Mouse (Mus musculus) neural tube, embryonic 14.5 days (tissue): ENCODE results near the gene Cep104. TPM values are rescaled to one million over a fixed set of nuclear protein-coding genes. Genes with fewer than 3 reads are reported as not detected.

Experiments used
- ATAC-seq: fragments of 200-750 bp; cut with Nextera tagmentation; 2 replicates; pipeline ENCODE4 v1.8.0; 2017; ENCODE audit warnings: low read depth, mild to moderate bottlenecking, moderate TSS enrichment, moderate library complexity
- H3K27ac ChIP-seq: fragments of 300-500 bp; sonication (generic); 2 replicates; pipeline ENCODE4 v1.5.1; 2014; ENCODE audit warnings: low read depth, mild to moderate bottlenecking, control low read depth, low read length, moderate library complexity, mixed read lengths
- H3K27me3 ChIP-seq: fragments of 300-500 bp; sonication (generic); 2 replicates; pipeline ENCODE4 v1.6.1; 2014; ENCODE audit warnings: low read length; ENCODE audit not compliant: control insufficient read depth, insufficient read depth
- H3K36me3 ChIP-seq: fragments of 300-500 bp; sonication (generic); 2 replicates; pipeline ENCODE4 v1.6.1; 2014; ENCODE audit warnings: low read length, mixed read lengths; ENCODE audit not compliant: control insufficient read depth, insufficient read depth
- H3K4me1 ChIP-seq: fragments of 300-500 bp; sonication (generic); 2 replicates; pipeline ENCODE4 v1.6.1; 2014; ENCODE audit warnings: low read length; ENCODE audit not compliant: control insufficient read depth, insufficient read depth
- H3K4me2 ChIP-seq: fragments of 300-500 bp; sonication (generic); 2 replicates; pipeline ENCODE4 v1.6.1; 2014; ENCODE audit warnings: mild to moderate bottlenecking, low read depth, low read length, control low read depth
- H3K4me3 ChIP-seq: fragments of 300-500 bp; sonication (generic); 2 replicates; pipeline ENCODE4 v1.5.1; 2014; ENCODE audit warnings: low read depth, low read length, control low read depth, mixed read lengths
- H3K9ac ChIP-seq: fragments of 300-500 bp; sonication (generic); replicated peaks from 2 replicates; pipeline ENCODE4 v1.6.1; 2014; ENCODE audit warnings: low read depth, mild to moderate bottlenecking, control low read depth, low read length, mixed read lengths
- H3K9me3 ChIP-seq: fragments of 300-500 bp; sonication (generic); 2 replicates; pipeline ENCODE4 v1.6.1; 2016; ENCODE audit warnings: low read length; ENCODE audit not compliant: control insufficient read depth
- WGBS: fragments of 180-500 bp; shearing (Covaris S2); extraction: QIAGEN DNeasy Blood & Tissue Kit; methylation state at CpG from one replicate; pipeline ENCODE4 v1.1.7; 2014; 5-methylcytosine and 5-hydroxymethylcytosine counted together
- polyA plus RNA-seq: library from polyadenylated mRNA; unstranded; fragments of >200 nt; fragmentation: Nextera tagmentation; extraction: Ambion mirVana; gene quantifications from 2 replicates; pipeline ENCODE4 v1.2.1, GENCODE M21; 2014

Cep104 gene
- polyA plus RNA-seq, 1 experiment from 2014 or later = 18.4 TPM

- Histone ChIP-seq H3K4me1 (no peaks in the 10 kb centered on the region), H3K4me2 (no peak overlapping the region), H3K36me3 (no peaks in the 10 kb centered on the region), H3K4me3 (no peak overlapping the region), H3K27ac (no peak overlapping the region), H3K9ac (no peak overlapping the region), H3K27me3 (no peaks in the 10 kb centered on the region), H3K9me3 (no peaks in the 10 kb centered on the region)
- WGBS = 63% methylated on average over 5 of the region's 5 CpGs
- no peak for ATAC-seq
Measured at GRCm38 (mm10) chr4:154045837-154046236, 70.8 kb downstream of the Cep104 start.

DNA sequence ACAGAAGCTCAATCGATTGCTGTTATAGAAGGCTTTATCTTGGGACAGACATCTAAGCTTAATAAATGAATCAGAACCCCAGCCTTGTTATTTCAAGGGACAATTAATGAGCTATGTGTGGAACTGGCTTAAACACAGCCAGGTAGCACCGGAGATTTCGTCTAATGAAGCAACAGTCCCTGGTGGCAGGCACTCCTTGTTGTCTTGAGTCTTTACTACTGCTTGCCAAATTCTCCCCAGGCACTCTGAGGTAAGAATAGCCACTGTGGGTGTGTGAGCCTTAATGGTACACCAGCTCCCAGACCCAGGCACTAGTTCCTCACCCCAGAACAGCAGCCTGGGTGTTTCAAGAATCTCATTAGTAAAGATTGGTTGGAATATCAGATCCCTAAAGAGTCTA, 76.4 kb downstream of the Cep104 start:
- Histone ChIP-seq H3K4me3 (no peak overlapping the region), H3K9ac (no peak overlapping the region), H3K27me3 (no peaks in the 10 kb centered on the region), H3K27ac (no peak overlapping the region), H3K9me3 (no peaks in the 10 kb centered on the region), H3K4me1 (no peaks in the 10 kb centered on the region), H3K4me2 (no peak overlapping the region), H3K36me3 (no peaks in the 10 kb centered on the region)
- WGBS = 96% methylated on average over 3 of the region's 3 CpGs
- ATAC-seq = no peak

- no peak for ATAC-seq
- Histone ChIP-seq H3K4me3 (no peak overlapping the region), H3K9ac (no peak overlapping the region), H3K4me1 (no peaks in the 10 kb centered on the region), H3K27me3 (no peaks in the 10 kb centered on the region), H3K36me3 (no peaks in the 10 kb centered on the region), H3K4me2 (no peak overlapping the region), H3K27ac (no peak overlapping the region), H3K9me3 (no peaks in the 10 kb centered on the region)
- 64% methylated on average over 4 of the region's 4 CpGs for WGBS
Measured at GRCm38 (mm10) chr4:154053065-154053464, 78.1 kb downstream of the Cep104 start.

DNA sequence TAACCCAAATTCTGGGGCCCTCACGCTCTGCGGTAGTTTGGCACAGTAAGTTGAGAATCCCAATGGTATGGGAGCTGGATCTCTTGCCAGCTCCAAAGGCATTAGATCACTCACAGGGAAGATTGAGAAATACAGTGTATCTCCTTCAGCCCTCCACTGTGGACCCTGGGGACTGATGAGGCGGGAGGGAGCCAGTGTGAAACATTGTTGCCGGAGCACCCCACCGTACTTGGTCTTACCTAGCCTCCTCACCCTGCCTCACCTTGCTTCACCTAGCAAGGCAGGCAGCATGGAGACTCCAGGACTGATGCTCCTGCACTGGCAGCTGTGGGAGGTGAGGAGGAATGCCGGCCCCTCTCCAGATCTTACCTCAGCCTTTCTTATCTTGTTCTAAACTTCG, 80.5 kb downstream of the Cep104 start:
- Histone ChIP-seq H3K36me3 (no peaks in the 10 kb centered on the region), H3K4me3 (no peak overlapping the region), H3K27me3 (no peaks in the 10 kb centered on the region), H3K27ac (no peak overlapping the region), H3K9ac (no peak overlapping the region), H3K9me3 (no peaks in the 10 kb centered on the region), H3K4me1 (no peaks in the 10 kb centered on the region), H3K4me2 (no peak overlapping the region)
- WGBS = 95% methylated on average over 7 of the region's 7 CpGs
- ATAC-seq = no peak

- H3K4me1 ChIP-seq = no peaks in the 10 kb centered on the region
- H3K36me3 ChIP-seq = no peaks in the 10 kb centered on the region
- H3K4me3 ChIP-seq = no peak overlapping the region
- H3K27ac ChIP-seq = no peak overlapping the region
- H3K9me3 ChIP-seq = no peaks in the 10 kb centered on the region
- no peaks in the 10 kb centered on the region for H3K27me3 ChIP-seq
- H3K4me2 ChIP-seq = no peak overlapping the region
- H3K9ac ChIP-seq = no peak overlapping the region
- WGBS = 81% methylated on average over 2 of the region's 2 CpGs
- ATAC-seq = no peak
Measured at GRCm38 (mm10) chr4:154056046-154056445, 81.1 kb downstream of the Cep104 start.

- Histone ChIP-seq H3K4me2 (no peak overlapping the region), H3K4me3 (no peak overlapping the region), H3K9ac (no peak overlapping the region), H3K27me3 (no peaks in the 10 kb centered on the region), H3K9me3 (no peaks in the 10 kb centered on the region), H3K4me1 (no peaks in the 10 kb centered on the region), H3K36me3 (no peaks in the 10 kb centered on the region), H3K27ac (no peak overlapping the region)
- ATAC-seq = no peak
- 64% methylated on average over 2 of the region's 2 CpGs for WGBS
Measured at GRCm38 (mm10) chr4:154056661-154057060, 81.7 kb downstream of the Cep104 start.

GRCm38 (mm10) chr4:154057696-154058095, 82.7 kb downstream of the Cep104 start:
- whole genome bisulfite sequencing = 66% methylated on average over 4 of the region's 4 CpGs
- ATAC-seq = no peak
- H3K4me1 ChIP-seq = no peaks in the 10 kb centered on the region

More at GRCm38 (mm10) chr4:154057696-154058095, 82.7 kb downstream of the Cep104 start:
- H3K27me3 ChIP-seq = no peaks in the 10 kb centered on the region
- H3K4me3 ChIP-seq = no peak overlapping the region
- H3K27ac ChIP-seq = no peak overlapping the region
- no peaks in the 10 kb centered on the region for H3K9me3 ChIP-seq
- no peak overlapping the region for H3K9ac ChIP-seq
- H3K36me3 ChIP-seq = no peaks in the 10 kb centered on the region
- H3K4me2 ChIP-seq = no peak overlapping the region

Other genes starting within 250 kb of the Cep104 start
- 52.7 and 57.5 TPM in 2 replicates for gene A430005L14Rik, start 18.0 kb upstream of the Cep104 start, polyA plus RNA-seq
- 11.7 and 12.5 TPM in 2 replicates for gene Dffb, start 68 bp upstream of the Cep104 start, polyA plus RNA-seq
- gene Lrrc47, start 36.5 kb downstream of the Cep104 start, polyA plus RNA-seq = 10.1 and 11.8 TPM in 2 replicates
- 9.1 and 12.5 TPM in 2 replicates for gene Smim1, start 51.0 kb downstream of the Cep104 start, polyA plus RNA-seq
- gene Ccdc27, start 67.5 kb downstream of the Cep104 start, polyA plus RNA-seq = not detected in 2 replicates
- not detected in 2 replicates for gene Trp73, start 165.0 kb downstream of the Cep104 start, polyA plus RNA-seq
- 37.3 and 39.5 TPM in 2 replicates for gene Wrap73, start 167.2 kb downstream of the Cep104 start, polyA plus RNA-seq
- 184 and 208 TPM in 2 replicates for gene Tprgl, start 185.5 kb downstream of the Cep104 start, polyA plus RNA-seq
- 5.0 and 13.1 TPM in 2 replicates for gene Megf6, start 195.5 kb downstream of the Cep104 start, polyA plus RNA-seq